Mouse (Mus musculus): ENCODE measurements around the gene Dgkz. TPM values are rescaled to one million over a fixed set of nuclear protein-coding genes. Genes with fewer than 3 reads are reported as not detected.

The Dgkz gene
- polyA plus RNA-seq, 1 experiment from 2014 or later: 39.1 TPM

GRCm38 (mm10) chr2:92011424-92012353, 36.0 kb upstream of the Dgkz start:
- ATAC-seq (ENCODE audit: insufficient number of reproducible peaks, insufficient read depth, low FRiP score, low TSS enrichment): no peak
- no peak overlapping the region for H3K4me3 ChIP-seq

DNA sequence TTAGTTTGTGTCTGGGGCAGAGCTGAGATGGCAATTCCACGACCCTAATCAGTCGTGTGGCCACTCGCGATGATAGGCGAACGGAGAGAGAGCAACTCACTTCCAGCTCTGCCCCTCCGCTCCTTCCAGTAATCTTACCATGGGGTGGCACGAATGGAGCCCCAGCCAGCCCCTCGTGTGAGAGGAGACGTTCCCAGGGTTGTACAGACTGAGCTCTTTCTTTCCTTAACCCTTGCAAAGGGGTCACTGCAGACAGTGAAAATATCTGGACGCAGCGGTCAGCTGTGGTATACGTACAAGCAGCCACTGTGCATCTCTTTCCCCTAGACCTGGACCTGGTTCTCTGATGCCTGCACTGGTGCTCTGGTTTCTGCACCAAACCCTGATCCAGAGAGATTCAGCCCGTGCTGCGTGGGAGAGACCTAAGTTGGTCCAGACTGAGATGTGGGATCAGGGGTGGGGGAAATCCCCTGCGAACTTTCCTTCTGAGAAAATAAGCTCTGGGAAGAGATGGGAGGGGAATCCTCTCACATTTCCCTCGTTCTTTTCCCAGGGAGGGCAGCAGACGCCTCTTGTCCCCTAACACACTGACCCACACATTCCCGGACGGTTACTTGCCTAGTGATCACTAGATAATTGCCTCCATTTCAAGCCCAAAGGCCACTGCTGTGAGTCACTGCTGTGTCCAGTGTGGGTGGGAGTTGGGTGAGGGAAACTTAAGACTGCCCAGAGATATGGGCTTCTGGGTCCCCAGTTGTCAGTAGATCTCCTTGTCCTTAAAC, 33.1 kb upstream of the Dgkz start:
- peak; percentile 5 for ATAC-seq (ENCODE audit: insufficient number of reproducible peaks, insufficient read depth, low FRiP score, low TSS enrichment)
- Histone ChIP-seq H3K4me3 (peak overlapping the region; percentile 43), H3K4me2 (replicated peaks) (peak overlapping the region; percentile 87), H3K9me3 (no peaks in the 10 kb centered on the region), H3K4me1 (peaks cover 36% of the 10 kb centered on the region), H3K9ac (peak overlapping the region; percentile 56), H3K36me3 (no peaks in the 10 kb centered on the region), H3K27ac (peak overlapping the region; percentile 82), H3K27me3 (no peaks in the 10 kb centered on the region)
- WGBS: 2% methylated on average over 20 of the region's 20 CpGs

More at GRCm38 (mm10) chr2:92011424-92012353, 36.0 kb upstream of the Dgkz start:
- Histone ChIP-seq H3K9ac (no peak overlapping the region), H3K27ac (peak overlapping the region; percentile 87; the same call in 1 of the 2 replicates), H3K9me3 (no peaks in the 10 kb centered on the region), H3K36me3 (no peaks in the 10 kb centered on the region), H3K27me3 (no peaks in the 10 kb centered on the region), H3K4me1 (peaks cover 35% of the 10 kb centered on the region), H3K4me2 (replicated peaks) (no peak overlapping the region)
- WGBS: 81% methylated on average over 12 of the region's 12 CpGs

DNA sequence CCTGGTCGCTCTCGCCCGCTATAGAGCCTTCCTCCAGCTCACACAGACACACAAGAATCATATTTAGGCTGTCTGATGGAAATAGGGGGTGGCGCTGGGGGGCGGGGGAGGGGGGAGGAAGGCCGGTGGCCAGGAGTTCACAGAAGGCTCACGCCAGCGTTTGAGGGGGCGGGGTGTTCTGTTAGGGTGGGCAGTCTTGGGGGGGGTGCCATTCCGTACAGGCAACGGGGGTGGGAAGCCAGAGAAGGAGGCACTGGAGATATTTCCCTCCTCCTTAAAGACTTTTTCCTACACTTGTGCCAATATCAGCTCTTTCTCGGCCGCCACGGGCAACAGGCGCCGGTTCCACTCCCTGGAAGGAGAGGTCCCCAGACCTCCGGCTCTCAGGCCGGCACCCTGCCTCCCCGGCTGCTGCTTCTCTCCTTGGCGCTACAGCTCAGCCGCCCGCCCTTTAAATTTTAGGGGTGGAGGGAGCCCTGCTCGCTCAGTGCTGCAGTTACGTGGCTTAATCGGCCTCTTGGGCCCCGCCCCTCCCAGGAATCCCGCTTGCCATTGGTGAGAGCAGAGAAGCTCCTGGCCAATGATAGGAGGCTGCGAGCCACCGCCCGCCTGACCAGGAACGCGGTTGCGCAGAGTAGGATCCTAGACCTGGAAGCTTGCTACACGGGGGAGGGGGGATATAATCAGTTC, 32.4 kb upstream of the Dgkz start:
- peak; percentile 94 for ATAC-seq (ENCODE audit: insufficient number of reproducible peaks, insufficient read depth, low FRiP score, low TSS enrichment)
- peak overlapping the region; percentile 43 for H3K4me3 ChIP-seq
- under 1% methylated on average over 31 of the region's 34 CpGs for WGBS

GRCm38 (mm10) chr2:92006983-92007921, 31.6 kb upstream of the Dgkz start:
- WGBS: 1% methylated on average over 28 of the region's 28 CpGs
- Histone ChIP-seq H3K27ac (peak overlapping the region; percentile 82), H3K27me3 (no peaks in the 10 kb centered on the region), H3K9me3 (no peaks in the 10 kb centered on the region), H3K4me3 (peak overlapping the region; percentile 43), H3K4me1 (peaks cover 22% of the 10 kb centered on the region), H3K9ac (peak overlapping the region; percentile 58), H3K4me2 (replicated peaks) (peak overlapping the region; percentile 87), H3K36me3 (no peaks in the 10 kb centered on the region)
- ATAC-seq (ENCODE audit: insufficient number of reproducible peaks, insufficient read depth, low FRiP score, low TSS enrichment): 0 out of 2 replicates have a peak, but pooled peaks have one; percentile 24

More for the DNA sequence above, 32.4 kb upstream of the Dgkz start:
- no peaks in the 10 kb centered on the region for H3K27me3 ChIP-seq
- H3K27ac ChIP-seq: peak overlapping the region; percentile 82
- H3K9ac ChIP-seq: peak overlapping the region; percentile 58
- H3K4me1 ChIP-seq: peaks cover 30% of the 10 kb centered on the region
- H3K4me2 ChIP-seq (replicated peaks): peak overlapping the region; percentile 87
- no peaks in the 10 kb centered on the region for H3K9me3 ChIP-seq
- no peaks in the 10 kb centered on the region for H3K36me3 ChIP-seq

DNA sequence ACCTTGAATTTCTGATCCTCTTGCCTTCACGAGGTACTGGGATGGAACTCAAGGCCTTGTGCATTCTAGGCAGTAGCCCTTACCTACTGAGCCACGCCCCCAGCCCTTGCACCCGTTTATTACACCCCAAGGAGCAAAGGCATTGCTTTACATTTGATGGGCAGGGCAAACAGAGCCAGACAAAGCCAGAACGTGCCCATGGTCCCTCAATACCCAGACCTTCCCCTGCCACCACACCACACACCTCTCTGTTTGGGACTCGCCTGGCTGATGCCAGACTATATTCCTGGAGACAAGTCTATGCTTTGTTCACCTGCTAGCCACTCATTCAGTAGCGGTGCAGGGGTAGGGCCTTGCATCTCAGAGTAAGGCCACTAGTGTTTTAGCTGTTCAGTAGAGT, 30.8 kb upstream of the Dgkz start:
- WGBS: 48% methylated on average over 6 of the region's 6 CpGs
- peaks cover 18% of the 10 kb centered on the region for H3K4me1 ChIP-seq
- H3K27ac ChIP-seq: no peak overlapping the region; the same call in 1 of the 2 replicates
- H3K4me2 ChIP-seq (replicated peaks): peak overlapping the region; percentile 87
- no peak overlapping the region for H3K9ac ChIP-seq
- H3K36me3 ChIP-seq: no peaks in the 10 kb centered on the region
- no peak overlapping the region for H3K4me3 ChIP-seq
- 0 out of 2 replicates have a peak, but pooled peaks cover 2% of the 10 kb centered on the region for H3K27me3 ChIP-seq
- no peaks in the 10 kb centered on the region for H3K9me3 ChIP-seq
- no peak for ATAC-seq (ENCODE audit: insufficient number of reproducible peaks, insufficient read depth, low FRiP score, low TSS enrichment)

GRCm38 (mm10) chr2:92004617-92005016, 29.0 kb upstream of the Dgkz start:
- no peak overlapping the region for H3K4me2 ChIP-seq (replicated peaks)
- 73% methylated on average over 7 of the region's 7 CpGs for WGBS
- 0 out of 2 replicates have a peak, but pooled peaks cover 3% of the 10 kb centered on the region for H3K27me3 ChIP-seq
- no peak for ATAC-seq (ENCODE audit: insufficient number of reproducible peaks, insufficient read depth, low FRiP score, low TSS enrichment)
- H3K36me3 ChIP-seq: no peaks in the 10 kb centered on the region
- H3K4me3 ChIP-seq: no peak overlapping the region
- H3K27ac ChIP-seq: no peak overlapping the region
- H3K9me3 ChIP-seq: no peaks in the 10 kb centered on the region
- H3K4me1 ChIP-seq: peaks cover 18% of the 10 kb centered on the region
- no peak overlapping the region for H3K9ac ChIP-seq

DNA sequence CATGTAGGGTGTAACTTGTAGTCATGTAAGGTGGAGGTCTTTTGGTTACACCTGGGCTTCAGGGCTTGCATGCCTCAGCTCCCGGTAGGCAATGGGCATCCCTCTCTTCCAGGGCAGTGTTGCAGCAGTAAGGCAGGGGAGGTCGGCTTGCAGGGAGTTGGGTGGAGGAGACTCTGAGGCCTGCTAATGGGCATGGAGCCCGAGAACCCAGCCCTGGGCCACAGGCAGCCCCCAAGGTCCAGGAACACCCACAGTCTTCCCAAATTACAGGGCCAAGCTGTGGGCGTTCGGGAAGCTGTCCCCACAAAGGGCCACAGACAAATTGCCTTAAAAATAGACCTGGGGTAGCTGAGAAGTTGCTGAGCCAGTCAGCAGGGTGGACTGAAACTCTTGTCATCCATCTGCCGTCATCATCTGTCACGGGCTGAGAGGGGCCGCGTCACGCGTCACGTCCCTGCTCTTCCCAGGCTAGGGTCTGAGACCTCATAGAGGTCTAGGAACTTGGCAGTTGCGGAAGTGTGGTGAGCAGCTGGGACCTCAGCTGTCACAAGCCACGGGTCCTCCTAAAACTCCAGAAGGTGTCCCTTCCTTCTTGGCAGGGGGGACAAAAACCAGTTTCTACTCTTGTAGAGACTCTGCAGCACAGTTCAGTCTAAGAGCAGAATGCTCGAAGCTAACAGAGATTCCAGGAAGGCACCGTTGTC, 22.4 kb upstream of the Dgkz start:
- H3K9ac ChIP-seq: no peak overlapping the region
- WGBS: 84% methylated on average over 16 of the region's 16 CpGs
- H3K4me3 ChIP-seq: no peak overlapping the region
- H3K27ac ChIP-seq: no peak overlapping the region
- H3K36me3 ChIP-seq: no peaks in the 10 kb centered on the region
- H3K4me1 ChIP-seq: 0 out of 2 replicates have a peak, but pooled peaks cover 3% of the 10 kb centered on the region
- no peak for ATAC-seq (ENCODE audit: insufficient number of reproducible peaks, insufficient read depth, low FRiP score, low TSS enrichment)
- H3K4me2 ChIP-seq (replicated peaks): no peak overlapping the region
- H3K27me3 ChIP-seq: 0 out of 2 replicates have a peak, but pooled peaks cover 3% of the 10 kb centered on the region
- no peaks in the 10 kb centered on the region for H3K9me3 ChIP-seq

- no peak for ATAC-seq (ENCODE audit: insufficient number of reproducible peaks, insufficient read depth, low FRiP score, low TSS enrichment)
- Histone ChIP-seq H3K9me3 (no peaks in the 10 kb centered on the region), H3K9ac (no peak overlapping the region), H3K27me3 (no peaks in the 10 kb centered on the region), H3K4me3 (no peak overlapping the region), H3K4me1 (0 out of 2 replicates have a peak, but pooled peaks cover 3% of the 10 kb centered on the region), H3K27ac (no peak overlapping the region), H3K4me2 (replicated peaks) (no peak overlapping the region), H3K36me3 (no peaks in the 10 kb centered on the region)
- 82% methylated on average over 5 of the region's 5 CpGs for WGBS
Observed at GRCm38 (mm10) chr2:91996006-91996405, 20.3 kb upstream of the Dgkz start.

- no peak for ATAC-seq (ENCODE audit: insufficient number of reproducible peaks, insufficient read depth, low FRiP score, low TSS enrichment)
- no peaks in the 10 kb centered on the region for H3K9me3 ChIP-seq
- WGBS: 78% methylated on average over 3 of the region's 3 CpGs
- H3K27ac ChIP-seq: no peak overlapping the region
- no peaks in the 10 kb centered on the region for H3K27me3 ChIP-seq
- H3K4me2 ChIP-seq (replicated peaks): no peak overlapping the region
- H3K9ac ChIP-seq: no peak overlapping the region
- H3K4me1 ChIP-seq: 0 out of 2 replicates have a peak, but pooled peaks cover 3% of the 10 kb centered on the region
- H3K36me3 ChIP-seq: 0 out of 2 replicates have a peak, but pooled peaks cover 3% of the 10 kb centered on the region
- H3K4me3 ChIP-seq: no peak overlapping the region
Observed at GRCm38 (mm10) chr2:91993409-91993808, 17.7 kb upstream of the Dgkz start.

DNA sequence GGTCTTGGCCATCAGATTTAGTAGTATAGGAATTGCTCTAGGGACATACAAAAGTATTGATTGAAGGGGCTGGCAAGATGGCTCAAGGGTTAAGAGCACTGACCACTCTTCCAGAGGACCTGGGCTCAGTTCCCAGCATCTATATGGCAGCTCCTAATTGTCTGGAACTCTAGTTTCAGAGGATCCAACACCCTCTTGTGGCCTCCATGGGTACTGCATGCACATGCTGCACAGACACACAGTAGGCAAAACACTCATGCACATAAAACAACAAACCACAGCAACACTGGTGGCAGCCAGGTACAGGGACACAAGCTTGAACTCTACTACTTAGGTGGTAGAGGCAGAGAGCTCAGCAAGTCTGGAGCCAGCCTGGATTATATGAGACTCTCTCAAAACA, 14.1 kb upstream of the Dgkz start:
- Histone ChIP-seq H3K4me2 (replicated peaks) (no peak overlapping the region), H3K9ac (no peak overlapping the region), H3K27ac (no peak overlapping the region), H3K36me3 (0 out of 2 replicates have a peak, but pooled peaks cover 3% of the 10 kb centered on the region), H3K4me1 (peaks cover 8% of the 10 kb centered on the region), H3K4me3 (no peak overlapping the region), H3K9me3 (no peaks in the 10 kb centered on the region), H3K27me3 (no peaks in the 10 kb centered on the region)
- ATAC-seq (ENCODE audit: insufficient number of reproducible peaks, insufficient read depth, low FRiP score, low TSS enrichment): no peak
